Mouse (Mus musculus): Measurements from ENCODE around the gene Gaa. TPM values are rescaled to one million over a fixed set of nuclear protein-coding genes. Genes with fewer than 3 reads are reported as not detected.
"Not testable (repeated sequence)": the region's sequence is repeated elsewhere in the genome, so short reads cannot be mapped to it uniquely, and the experiment has no call there.

Gaa gene
- total and polyA plus RNA-seq, 3 experiments: 89.3 to 165 (median 102) TPM

- Histone ChIP-seq H3K27ac (no peak overlapping the region), H3K79me2 (replicated peaks; ENCODE audit: control insufficient read depth, insufficient read depth, low read length) (no peaks in the 10 kb centered on the region), H3K4me1 (ENCODE audit: control insufficient read depth, insufficient read depth, low read length) (peaks cover 2% of the 10 kb centered on the region), H3K36me3 (ENCODE audit: control insufficient read depth, insufficient read depth, low read length) (no peaks in the 10 kb centered on the region), H3K9ac (ENCODE audit: low read depth, low read length) (no peak overlapping the region), H3K27me3 (ENCODE audit: control insufficient read depth, insufficient read depth, low read length) (no peaks in the 10 kb centered on the region), H3K4me3 (no peak overlapping the region)
- no peak for TF ChIP-seq POLR2A (IDR thresholded peaks at IDR 0.05; ENCODE audit: insufficient read depth, low read depth, low read length)
- TF ChIP-seq CTCF (IDR thresholded peaks at IDR 0.05): no peak
- no peak for TF ChIP-seq EP300 (IDR thresholded peaks at IDR 0.05; ENCODE audit: insufficient read depth, low read depth, low read length)
- intact Hi-C loops (cut with DNase I): no loop called here
- DNase-seq: no peak
- WGBS: 37% methylated on average over 8 of the region's 8 CpGs
Measured at GRCm38 (mm10) chr11:119236354-119236753, 31.3 kb upstream of the Gaa start.

- intact Hi-C loops (cut with DNase I): no loop called here
- Histone ChIP-seq H3K27ac (no peak overlapping the region), H3K9ac (ENCODE audit: low read depth, low read length) (no peak overlapping the region), H3K36me3 (ENCODE audit: control insufficient read depth, insufficient read depth, low read length) (no peaks in the 10 kb centered on the region), H3K4me1 (ENCODE audit: control insufficient read depth, insufficient read depth, low read length) (peaks cover 2% of the 10 kb centered on the region), H3K79me2 (replicated peaks; ENCODE audit: control insufficient read depth, insufficient read depth, low read length) (no peaks in the 10 kb centered on the region), H3K27me3 (ENCODE audit: control insufficient read depth, insufficient read depth, low read length) (no peaks in the 10 kb centered on the region), H3K4me3 (no peak overlapping the region)
- 51% methylated on average over 3 of the region's 3 CpGs for WGBS
- DNase-seq: no peak
- TF ChIP-seq POLR2A (IDR thresholded peaks at IDR 0.05; ENCODE audit: insufficient read depth, low read depth, low read length) (no peak), EP300 (IDR thresholded peaks at IDR 0.05; ENCODE audit: insufficient read depth, low read depth, low read length) (no peak), CTCF (IDR thresholded peaks at IDR 0.05) (no peak)
Measured at GRCm38 (mm10) chr11:119237007-119237406, 30.7 kb upstream of the Gaa start.

- intact Hi-C loops (cut with DNase I): no loop called here
- WGBS: 13% methylated on average over 20 of the region's 20 CpGs
- DNase-seq: peak; percentile 56 to 65
Measured at GRCm38 (mm10) chr11:119237568-119238304, 30.0 kb upstream of the Gaa start.

DNA sequence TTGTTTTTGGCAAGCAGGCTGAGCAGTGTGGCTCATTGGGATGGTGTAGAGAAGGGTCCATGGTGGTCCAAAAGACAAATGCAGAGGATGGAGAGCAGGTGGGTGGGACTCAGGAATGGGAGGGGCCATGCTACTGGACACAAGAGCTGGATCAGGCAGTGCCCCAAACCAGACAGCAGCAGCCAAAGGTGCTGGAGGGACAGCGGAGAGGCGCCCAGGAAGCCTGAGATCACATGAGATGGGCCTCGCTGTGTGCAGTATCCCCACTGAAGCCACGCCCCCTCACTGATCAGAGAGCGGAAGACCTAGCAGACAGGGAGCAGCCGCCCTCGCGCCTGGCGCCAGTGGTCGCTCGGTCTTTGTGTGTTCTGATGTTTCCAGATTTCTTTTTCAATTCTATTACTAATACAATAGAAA is 29.4 kb upstream of the Gaa start:
- Histone ChIP-seq H3K27me3 (ENCODE audit: control insufficient read depth, insufficient read depth, low read length) (no peaks in the 10 kb centered on the region), H3K36me3 (ENCODE audit: control insufficient read depth, insufficient read depth, low read length) (no peaks in the 10 kb centered on the region), H3K4me3 (peak overlapping the region; percentile 35), H3K27ac (no peak overlapping the region), H3K4me1 (ENCODE audit: control insufficient read depth, insufficient read depth, low read length) (peaks cover 2% of the 10 kb centered on the region), H3K79me2 (replicated peaks; ENCODE audit: control insufficient read depth, insufficient read depth, low read length) (no peaks in the 10 kb centered on the region), H3K9ac (ENCODE audit: low read depth, low read length) (no peak overlapping the region)
- intact Hi-C loops (cut with DNase I): no loop called here
- WGBS: 8% methylated on average over 11 of the region's 11 CpGs
- TF ChIP-seq EP300 (IDR thresholded peaks at IDR 0.05; ENCODE audit: insufficient read depth, low read depth, low read length): 0 out of 2 replicates have a peak, but pooled peaks have one; percentile 13
- TF ChIP-seq CTCF (IDR thresholded peaks at IDR 0.05): no peak
- no peak for TF ChIP-seq POLR2A (IDR thresholded peaks at IDR 0.05; ENCODE audit: insufficient read depth, low read depth, low read length)
- peak; percentile 64 to 73 for DNase-seq

More at GRCm38 (mm10) chr11:119237568-119238304, 30.0 kb upstream of the Gaa start:
- no peaks in the 10 kb centered on the region for H3K79me2 ChIP-seq (replicated peaks; ENCODE audit: control insufficient read depth, insufficient read depth, low read length)
- no peak overlapping the region for H3K27ac ChIP-seq
- no peaks in the 10 kb centered on the region for H3K36me3 ChIP-seq (ENCODE audit: control insufficient read depth, insufficient read depth, low read length)
- H3K27me3 ChIP-seq (ENCODE audit: control insufficient read depth, insufficient read depth, low read length): no peaks in the 10 kb centered on the region
- peak overlapping the region; percentile 35 for H3K4me3 ChIP-seq
- H3K4me1 ChIP-seq (ENCODE audit: control insufficient read depth, insufficient read depth, low read length): peaks cover 2% of the 10 kb centered on the region
- peak overlapping the region; percentile 38; the same call in 1 of the 2 replicates for H3K9ac ChIP-seq (ENCODE audit: low read depth, low read length)
- TF ChIP-seq EP300 (IDR thresholded peaks at IDR 0.05; ENCODE audit: insufficient read depth, low read depth, low read length): no peak
- TF ChIP-seq POLR2A (IDR thresholded peaks at IDR 0.05; ENCODE audit: insufficient read depth, low read depth, low read length): 0 out of 2 replicates have a peak, but pooled peaks have one; percentile 20

- H3K4me3 ChIP-seq: no peak overlapping the region
- H3K27ac ChIP-seq: no peak overlapping the region
- H3K36me3 ChIP-seq (ENCODE audit: control insufficient read depth, insufficient read depth, low read length): no peaks in the 10 kb centered on the region
- DNase-seq: no peak
- peaks cover 2% of the 10 kb centered on the region for H3K4me1 ChIP-seq (ENCODE audit: control insufficient read depth, insufficient read depth, low read length)
- no peak overlapping the region for H3K9ac ChIP-seq (ENCODE audit: low read depth, low read length)
- intact Hi-C loops (cut with DNase I): no loop called here
- TF ChIP-seq EP300 (IDR thresholded peaks at IDR 0.05; ENCODE audit: insufficient read depth, low read depth, low read length) (no peak), POLR2A (IDR thresholded peaks at IDR 0.05; ENCODE audit: insufficient read depth, low read depth, low read length) (no peak), CTCF (IDR thresholded peaks at IDR 0.05) (no peak)
- WGBS: 97% methylated on average over 12 of the region's 12 CpGs
- no peaks in the 10 kb centered on the region for H3K79me2 ChIP-seq (replicated peaks; ENCODE audit: control insufficient read depth, insufficient read depth, low read length)
- no peaks in the 10 kb centered on the region for H3K27me3 ChIP-seq (ENCODE audit: control insufficient read depth, insufficient read depth, low read length)
Measured at GRCm38 (mm10) chr11:119239480-119239879, 28.2 kb upstream of the Gaa start.

DNA sequence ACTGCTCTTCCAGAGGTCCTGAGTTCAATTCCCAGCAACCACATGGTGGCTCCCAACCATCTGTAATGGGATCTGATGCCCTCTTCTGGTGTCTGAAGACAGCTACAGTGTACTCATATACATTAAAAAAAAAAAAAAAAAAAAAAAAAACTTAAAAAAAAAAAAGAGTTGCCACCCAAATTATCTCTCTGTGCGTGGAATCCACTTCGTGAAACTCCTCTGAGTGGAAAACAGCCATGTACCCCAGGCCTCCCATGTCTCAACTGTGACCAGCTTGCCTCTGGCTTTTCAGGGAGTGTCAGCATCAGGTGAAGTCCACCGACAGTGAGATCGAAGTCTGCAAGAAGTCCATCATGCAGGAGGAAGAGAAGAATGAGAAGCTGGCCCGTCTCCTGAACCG is 22.1 kb upstream of the Gaa start:
- H3K9ac ChIP-seq (ENCODE audit: low read depth, low read length); H3K36me3 ChIP-seq (ENCODE audit: control insufficient read depth, insufficient read depth, low read length); H3K4me3 ChIP-seq; intact Hi-C loops (cut with DNase I); DNase-seq; H3K4me1 ChIP-seq (ENCODE audit: control insufficient read depth, insufficient read depth, low read length); H3K27ac ChIP-seq; H3K27me3 ChIP-seq (ENCODE audit: control insufficient read depth, insufficient read depth, low read length); H3K79me2 ChIP-seq (replicated peaks; ENCODE audit: control insufficient read depth, insufficient read depth, low read length): not testable (repeated sequence)
- WGBS: 90% methylated on average over 6 of the region's 6 CpGs

Measured in heart, adult 2 months (tissue).